Mouse (Mus musculus): ENCODE measurements around the gene Tcaf2.

Gene Tcaf2

DNA sequence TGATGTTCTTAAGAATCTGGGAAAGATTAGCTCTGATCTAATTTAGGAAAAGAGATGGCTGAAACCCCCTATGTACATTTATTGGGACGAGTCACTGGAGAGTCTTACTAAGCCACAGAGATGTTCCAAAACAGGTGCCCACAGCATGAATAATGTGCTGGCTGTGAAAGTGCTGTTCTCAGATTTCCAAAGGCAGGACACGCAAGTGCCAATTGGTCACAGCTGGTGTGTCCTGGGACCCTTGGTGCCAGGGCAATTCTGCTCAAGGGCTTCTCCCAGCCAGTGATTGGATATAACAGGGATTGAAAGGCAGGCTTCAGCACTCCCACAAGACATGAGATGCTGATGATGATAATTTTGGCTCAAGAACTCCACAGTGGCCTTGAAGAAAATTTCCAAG is 16.7 kb upstream of the Tcaf2 start:
- no peaks in the 10 kb centered on the region for H3K4me1 ChIP-seq (replicated peaks; ENCODE audit: low read depth, low read length)
- no peak for TF ChIP-seq CTCF (conservative IDR thresholded peaks at IDR 0.05; ENCODE audit: low read length)
- no peak for TF ChIP-seq POU5F1 (IDR thresholded peaks at IDR 0.05; ENCODE audit: borderline replicate concordance, low read length)
- TF ChIP-seq NANOG (IDR thresholded peaks at IDR 0.05; ENCODE audit: borderline replicate concordance, low read length), result no peak
- H3K36me3 ChIP-seq (ENCODE audit: insufficient read depth, low read length), result no peaks in the 10 kb centered on the region
- no peak overlapping the region for H3K4me3 ChIP-seq (replicated peaks; ENCODE audit: low read length)
- H3K27me3 ChIP-seq (ENCODE audit: insufficient read depth, low read length), result no peaks in the 10 kb centered on the region
- no peaks in the 10 kb centered on the region for H3K9me3 ChIP-seq (ENCODE audit: low read length)

DNA sequence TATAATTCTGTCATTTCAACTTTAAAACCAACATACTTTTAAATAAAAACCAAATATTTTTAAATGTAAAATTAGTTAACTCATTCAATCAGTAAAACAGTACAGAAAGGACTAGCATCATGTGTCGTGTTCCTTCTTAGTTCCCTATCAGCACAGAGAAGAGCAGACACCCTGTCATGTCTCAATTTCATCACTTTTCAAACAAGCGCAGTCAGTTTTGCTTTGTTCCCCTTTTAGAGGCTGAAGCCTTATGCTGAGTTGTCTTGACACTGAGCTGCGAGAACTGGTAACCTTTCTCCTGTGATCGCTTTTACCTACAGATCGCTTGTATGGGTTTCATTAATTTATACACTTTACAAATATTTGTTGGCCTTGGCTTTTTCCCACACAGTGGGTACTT is 10.7 kb downstream of the Tcaf2 start:
- H3K9me3 ChIP-seq (ENCODE audit: low read length), result no peaks in the 10 kb centered on the region
- no peaks in the 10 kb centered on the region for H3K4me1 ChIP-seq (replicated peaks; ENCODE audit: low read depth, low read length)
- H3K27me3 ChIP-seq (ENCODE audit: insufficient read depth, low read length), result no peaks in the 10 kb centered on the region
- TF ChIP-seq POU5F1 (IDR thresholded peaks at IDR 0.05; ENCODE audit: borderline replicate concordance, low read length) (no peak), NANOG (IDR thresholded peaks at IDR 0.05; ENCODE audit: borderline replicate concordance, low read length) (no peak)
- no peak overlapping the region for H3K4me3 ChIP-seq (replicated peaks; ENCODE audit: low read length)
- no peaks in the 10 kb centered on the region for H3K36me3 ChIP-seq (ENCODE audit: insufficient read depth, low read length)

DNA sequence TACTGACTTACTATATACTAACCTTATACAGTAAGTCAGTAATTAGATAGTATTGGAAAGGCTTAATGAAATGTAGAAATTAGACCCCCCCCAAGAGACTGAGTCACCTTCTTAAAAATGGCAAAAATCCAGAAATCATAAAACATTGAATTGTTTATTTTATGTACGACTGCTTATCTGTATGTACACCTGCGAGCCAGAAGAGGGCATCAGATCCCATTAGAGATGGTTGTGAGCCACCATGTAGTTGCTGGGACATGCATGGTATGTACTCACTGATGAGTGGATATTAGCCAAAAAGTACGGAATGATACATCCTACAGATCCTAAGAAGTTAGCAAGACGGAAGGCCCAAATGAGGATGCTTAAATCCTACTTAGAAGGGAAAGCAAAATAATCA is 13.7 kb downstream of the Tcaf2 start:
- TF ChIP-seq CTCF (conservative IDR thresholded peaks at IDR 0.05; ENCODE audit: low read length), result peak; percentile 17; the same call in 1 of the 2 replicates
- no peak for TF ChIP-seq POU5F1 (IDR thresholded peaks at IDR 0.05; ENCODE audit: borderline replicate concordance, low read length)
- no peaks in the 10 kb centered on the region for H3K4me1 ChIP-seq (replicated peaks; ENCODE audit: low read depth, low read length)
- no peaks in the 10 kb centered on the region for H3K36me3 ChIP-seq (ENCODE audit: insufficient read depth, low read length)

DNA sequence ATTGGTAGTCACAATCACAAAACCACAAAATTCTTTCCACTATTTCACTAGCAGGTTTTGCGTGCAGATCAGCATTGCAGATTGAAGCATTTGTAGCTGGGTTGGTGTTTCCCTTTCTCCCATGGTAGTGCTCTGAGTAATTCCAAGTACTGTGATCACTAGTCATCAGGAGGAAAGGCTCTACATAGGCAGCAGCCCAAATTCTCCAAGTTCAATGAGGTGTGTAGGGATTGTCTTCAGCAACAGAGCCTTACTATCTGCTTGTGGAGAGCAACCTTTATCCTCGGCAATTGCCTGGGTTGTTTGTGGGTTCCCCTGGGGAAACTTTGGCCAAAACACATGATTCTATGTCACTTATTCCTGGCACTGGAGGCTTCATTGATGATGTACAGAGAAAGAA is 28.1 kb downstream of the Tcaf2 start:
- no peaks in the 10 kb centered on the region for H3K9me3 ChIP-seq (ENCODE audit: low read length)
- no peaks in the 10 kb centered on the region for H3K36me3 ChIP-seq (ENCODE audit: insufficient read depth, low read length)
- H3K4me1 ChIP-seq (replicated peaks; ENCODE audit: low read depth, low read length), result no peaks in the 10 kb centered on the region
- TF ChIP-seq NANOG (IDR thresholded peaks at IDR 0.05; ENCODE audit: borderline replicate concordance, low read length) (no peak), CTCF (conservative IDR thresholded peaks at IDR 0.05; ENCODE audit: low read length) (no peak), POU5F1 (IDR thresholded peaks at IDR 0.05; ENCODE audit: borderline replicate concordance, low read length) (no peak)
- no peak overlapping the region for H3K4me3 ChIP-seq (replicated peaks; ENCODE audit: low read length)
- H3K27me3 ChIP-seq (ENCODE audit: insufficient read depth, low read length), result no peaks in the 10 kb centered on the region

More for the DNA sequence above, 13.7 kb downstream of the Tcaf2 start:
- no peaks in the 10 kb centered on the region for H3K27me3 ChIP-seq (ENCODE audit: insufficient read depth, low read length)
- H3K9me3 ChIP-seq (ENCODE audit: low read length), result no peaks in the 10 kb centered on the region
- no peak overlapping the region for H3K4me3 ChIP-seq (replicated peaks; ENCODE audit: low read length)

DNA sequence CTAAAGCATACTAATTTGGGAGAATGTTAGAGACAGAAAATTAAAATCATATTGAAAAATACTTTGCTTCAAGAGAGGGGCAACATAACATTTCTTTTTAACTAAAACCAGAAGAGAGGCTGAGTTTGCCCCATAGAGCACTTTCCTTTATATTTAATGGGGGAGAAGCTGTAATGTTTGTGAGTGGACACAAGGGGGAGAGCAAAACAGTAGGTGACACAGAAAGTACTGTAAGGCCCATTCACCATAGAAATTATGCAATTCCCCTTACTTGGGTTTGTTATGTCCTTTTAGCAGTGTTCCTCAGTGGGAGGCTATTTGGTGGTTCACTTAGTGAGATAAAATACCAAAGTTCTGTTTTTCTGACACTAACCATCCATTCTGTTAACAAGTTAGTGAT is 32.8 kb downstream of the Tcaf2 start:
- peak; percentile 52 for TF ChIP-seq CTCF (conservative IDR thresholded peaks at IDR 0.05; ENCODE audit: low read length)
- no peak for TF ChIP-seq POU5F1 (IDR thresholded peaks at IDR 0.05; ENCODE audit: borderline replicate concordance, low read length)
- no peak for TF ChIP-seq NANOG (IDR thresholded peaks at IDR 0.05; ENCODE audit: borderline replicate concordance, low read length)

DNA sequence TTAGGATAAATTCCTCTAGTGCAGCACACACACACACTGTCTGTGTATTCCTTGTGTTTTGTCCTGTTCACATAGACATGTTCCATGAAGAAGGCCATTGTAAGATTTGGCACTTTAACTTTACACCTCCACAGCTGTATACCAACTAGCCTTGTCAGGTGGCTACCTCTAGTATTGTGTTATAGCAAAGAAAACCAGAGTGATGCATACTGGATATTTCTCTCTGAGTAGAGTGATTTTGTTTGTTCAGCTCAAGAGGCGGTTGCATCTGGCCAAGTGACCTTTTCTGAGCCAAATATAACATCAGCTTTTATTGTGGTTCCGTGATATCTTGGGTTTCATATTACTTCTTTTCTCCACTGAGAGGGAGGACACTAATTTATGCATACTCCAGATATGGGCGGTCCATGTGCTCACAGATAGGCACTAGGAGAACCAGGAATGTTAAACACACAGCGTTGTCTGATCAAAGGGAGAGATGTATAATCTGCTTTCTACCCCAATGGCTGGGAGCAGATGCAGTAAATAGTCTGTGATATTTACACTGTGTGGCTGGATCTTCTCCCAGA is 34.0 kb downstream of the Tcaf2 start:
- Histone ChIP-seq H3K4me1 (replicated peaks; ENCODE audit: low read depth, low read length) (no peaks in the 10 kb centered on the region), H3K36me3 (ENCODE audit: insufficient read depth, low read length) (no peaks in the 10 kb centered on the region), H3K9me3 (ENCODE audit: low read length) (no peaks in the 10 kb centered on the region), H3K4me3 (replicated peaks; ENCODE audit: low read length) (no peak overlapping the region), H3K27me3 (ENCODE audit: insufficient read depth, low read length) (no peaks in the 10 kb centered on the region)
- TF ChIP-seq NANOG (IDR thresholded peaks at IDR 0.05; ENCODE audit: borderline replicate concordance, low read length), result no peak
- no peak for TF ChIP-seq POU5F1 (IDR thresholded peaks at IDR 0.05; ENCODE audit: borderline replicate concordance, low read length)
- no peak for TF ChIP-seq CTCF (conservative IDR thresholded peaks at IDR 0.05; ENCODE audit: low read length)

More for the DNA sequence above, 32.8 kb downstream of the Tcaf2 start:
- Histone ChIP-seq H3K36me3 (ENCODE audit: insufficient read depth, low read length) (no peaks in the 10 kb centered on the region), H3K9me3 (ENCODE audit: low read length) (no peaks in the 10 kb centered on the region), H3K27me3 (ENCODE audit: insufficient read depth, low read length) (no peaks in the 10 kb centered on the region), H3K4me1 (replicated peaks; ENCODE audit: low read depth, low read length) (no peaks in the 10 kb centered on the region), H3K4me3 (replicated peaks; ENCODE audit: low read length) (no peak overlapping the region)

- Histone ChIP-seq H3K4me3 (replicated peaks; ENCODE audit: low read length) (no peak within 1 kb of the TSS), H3K27me3 (ENCODE audit: insufficient read depth, low read length) (no peaks in the 10 kb centered on the region), H3K9me3 (ENCODE audit: low read length) (no peaks in the 10 kb centered on the region), H3K36me3 (ENCODE audit: insufficient read depth, low read length) (no peaks in the 10 kb centered on the region), H3K4me1 (replicated peaks; ENCODE audit: low read depth, low read length) (no peaks in the 10 kb centered on the region)
- TF ChIP-seq CTCF (conservative IDR thresholded peaks at IDR 0.05; ENCODE audit: low read length) (no peak), POU5F1 (IDR thresholded peaks at IDR 0.05; ENCODE audit: borderline replicate concordance, low read length) (no peak), NANOG (IDR thresholded peaks at IDR 0.05; ENCODE audit: borderline replicate concordance, low read length) (no peak)
These were observed 47.5 kb downstream of the Tcaf2 start, which contains the start of gene Tcaf3 for GRCm38 (mm10) chr6:42597592-42597991. Tcaf3 (minus strand) TSS chr6:42597692.

- H3K4me1 ChIP-seq (replicated peaks; ENCODE audit: low read depth, low read length), result no peaks in the 10 kb centered on the region
- H3K9me3 ChIP-seq (ENCODE audit: low read length), result no peaks in the 10 kb centered on the region
- H3K36me3 ChIP-seq (ENCODE audit: insufficient read depth, low read length), result no peaks in the 10 kb centered on the region
- TF ChIP-seq CTCF (conservative IDR thresholded peaks at IDR 0.05; ENCODE audit: low read length), result no peak
- no peak for TF ChIP-seq POU5F1 (IDR thresholded peaks at IDR 0.05; ENCODE audit: borderline replicate concordance, low read length)
- TF ChIP-seq NANOG (IDR thresholded peaks at IDR 0.05; ENCODE audit: borderline replicate concordance, low read length), result no peak
- no peaks in the 10 kb centered on the region for H3K27me3 ChIP-seq (ENCODE audit: insufficient read depth, low read length)
- H3K4me3 ChIP-seq (replicated peaks; ENCODE audit: low read length), result no peak overlapping the region
These were observed 51.7 kb downstream of the Tcaf2 start for GRCm38 (mm10) chr6:42593138-42593882.
